Mouse (Mus musculus) left cerebral cortex, adult 2 months (tissue): ENCODE measurements around the gene Gm11037. TPM values are rescaled to one million over a fixed set of nuclear protein-coding genes. Genes with fewer than 3 reads are reported as not detected.
A peak's percentile ranks its signal among the peaks of the same experiment; 100 is the strongest.

Experiments
- DNase-seq, 2 experiments: peaks; one replicate each; pipeline ENCODE4 v3.0.0; 2021 to 2022; ENCODE audit warnings: low spot score in 2 of 2, mixed read lengths in 1 of 2; ENCODE audit errors: extremely low spot score in 1 of 2
- H3K27ac ChIP-seq: fragments of 200-600 bp; 2 replicates; pipeline ENCODE4 v1.8.1; 2022
- H3K4me3 ChIP-seq: fragments of 200-600 bp; 2 replicates; pipeline ENCODE4 v1.8.1; 2022
- CTCF ChIP-seq: fragments of 200-600 bp; IDR thresholded peaks from 2 replicates; pipeline ENCODE4 v1.8.1; 2022; ENCODE audit warnings: antibody characterized with exemption, mild to moderate bottlenecking, moderate library complexity
- intact Hi-C: fragments of 180-260 bp; cut with DNase I; formaldehyde crosslinking; loops from one replicate; pipeline ENCODE4 v1.15.1; 2025
- total RNA-seq, 2 experiments: library from RNA; stranded (reverse); gene quantifications; 2 replicates each; pipeline ENCODE4 v1.2.3; 2021

Gene Gm11037
- total RNA-seq, 2 experiments from 2014 or later: not detected

GRCm38 (mm10) chr2:131143007-131143780 is 9.9 kb downstream of the Gm11037 start:
- no peak for TF ChIP-seq CTCF
- intact Hi-C loops: loop anchor here (2.0 kb wide), 1 partner anchor 48 kb away; no protein-coding TSS in a partner anchor
- Histone ChIP-seq H3K27ac (no peak overlapping the region), H3K4me3 (no peak overlapping the region)
- no peak for DNase-seq

- H3K27ac ChIP-seq: no peak overlapping the region
- no peak overlapping the region for H3K4me3 ChIP-seq
- intact Hi-C loops: no loop called here
- no peak for TF ChIP-seq CTCF
- no peak for DNase-seq
These were observed 11.8 kb downstream of the Gm11037 start for GRCm38 (mm10) chr2:131145121-131145520.

- intact Hi-C loops: no loop called here
- Histone ChIP-seq H3K27ac (no peak overlapping the region), H3K4me3 (no peak overlapping the region)
- DNase-seq: no peak
- TF ChIP-seq CTCF: no peak
These were observed 12.2 kb downstream of the Gm11037 start for GRCm38 (mm10) chr2:131145536-131145935.

- peak in 1 of 2 experiments; percentile 32 for DNase-seq
These were observed 13.1 kb downstream of the Gm11037 start for GRCm38 (mm10) chr2:131146193-131147042.

GRCm38 (mm10) chr2:131147043-131147365 is 13.7 kb downstream of the Gm11037 start:
- Histone ChIP-seq H3K27ac (no peak overlapping the region), H3K4me3 (no peak overlapping the region)
- intact Hi-C loops: no loop called here
- no peak for TF ChIP-seq CTCF
- DNase-seq: no peak

More at GRCm38 (mm10) chr2:131146193-131147042, 13.1 kb downstream of the Gm11037 start:
- no peak overlapping the region for H3K27ac ChIP-seq
- TF ChIP-seq CTCF: no peak
- intact Hi-C loops: no loop called here
- no peak overlapping the region for H3K4me3 ChIP-seq

- Histone ChIP-seq H3K27ac (no peak overlapping the region), H3K4me3 (no peak overlapping the region)
- DNase-seq: no peak
- no peak for TF ChIP-seq CTCF
- intact Hi-C loops: no loop called here
These were observed 15.3 kb downstream of the Gm11037 start for GRCm38 (mm10) chr2:131148353-131149253.

GRCm38 (mm10) chr2:131149254-131149578 is 15.9 kb downstream of the Gm11037 start:
- DNase-seq: no peak

GRCm38 (mm10) chr2:131152166-131152730 is 19.0 kb downstream of the Gm11037 start:
- no peak for TF ChIP-seq CTCF
- intact Hi-C loops: no loop called here

More at GRCm38 (mm10) chr2:131149254-131149578, 15.9 kb downstream of the Gm11037 start:
- intact Hi-C loops: no loop called here
- TF ChIP-seq CTCF: no peak
- Histone ChIP-seq H3K4me3 (no peak overlapping the region), H3K27ac (no peak overlapping the region)

GRCm38 (mm10) chr2:131154036-131154435 is 20.7 kb downstream of the Gm11037 start:
- no peak for DNase-seq
- no peak for TF ChIP-seq CTCF
- Histone ChIP-seq H3K27ac (no peak overlapping the region), H3K4me3 (no peak overlapping the region)
- intact Hi-C loops: no loop called here

More at GRCm38 (mm10) chr2:131152166-131152730, 19.0 kb downstream of the Gm11037 start:
- H3K4me3 ChIP-seq: no peak overlapping the region
- DNase-seq: no peak
- no peak overlapping the region for H3K27ac ChIP-seq

GRCm38 (mm10) chr2:131156987-131157386 is 23.7 kb downstream of the Gm11037 start:
- TF ChIP-seq CTCF: no peak
- intact Hi-C loops: no loop called here
- no peak overlapping the region for H3K27ac ChIP-seq
- no peak for DNase-seq
- H3K4me3 ChIP-seq: no peak overlapping the region

GRCm38 (mm10) chr2:131159491-131159910 is 26.2 kb downstream of the Gm11037 start:
- Histone ChIP-seq H3K4me3 (peak overlapping the region; percentile 72), H3K27ac (peak overlapping the region; percentile 78)
- TF ChIP-seq CTCF: no peak
- DNase-seq: peak in 1 of 2 experiments; percentile 35
- intact Hi-C loops: no loop called here
